Mouse (Mus musculus) right cerebral cortex, adult 18-20 months (tissue): Measurements from ENCODE around the gene Dscam.

ENCODE experiments used
- DNase-seq: peaks from one replicate; pipeline ENCODE4 v3.0.0; 2022; ENCODE audit warnings: mixed read lengths

The Dscam gene

GRCm38 (mm10) chr16:96634791-96635143 is 535.8 kb downstream of the Dscam start:
- DNase-seq = no peak

GRCm38 (mm10) chr16:96634097-96634790 is 536.3 kb downstream of the Dscam start:
- peak; percentile 80 for DNase-seq

- DNase-seq = peak; percentile 58
Measured at GRCm38 (mm10) chr16:96630241-96630640, 540.3 kb downstream of the Dscam start.

- no peak for DNase-seq
Measured at GRCm38 (mm10) chr16:96629623-96630022, 540.9 kb downstream of the Dscam start.

- no peak for DNase-seq
Measured at GRCm38 (mm10) chr16:96625468-96625867, 545.1 kb downstream of the Dscam start.

GRCm38 (mm10) chr16:96624570-96625411 is 545.8 kb downstream of the Dscam start:
- no peak for DNase-seq

- DNase-seq = no peak
Measured at GRCm38 (mm10) chr16:96620861-96621260, 549.7 kb downstream of the Dscam start.

- DNase-seq = peak; percentile 80
Measured at GRCm38 (mm10) chr16:96620402-96620801, 550.1 kb downstream of the Dscam start.

- no peak for DNase-seq
Measured at GRCm38 (mm10) chr16:96617772-96618171, 552.8 kb downstream of the Dscam start.

- no peak for DNase-seq
Measured at GRCm38 (mm10) chr16:96613275-96613674, 557.3 kb downstream of the Dscam start.

GRCm38 (mm10) chr16:96610806-96611205 is 559.7 kb downstream of the Dscam start:
- peak; percentile 61 for DNase-seq

- DNase-seq = peak; percentile 7
Measured at GRCm38 (mm10) chr16:96602206-96602605, 568.3 kb downstream of the Dscam start.

- DNase-seq = no peak
Measured at GRCm38 (mm10) chr16:96600791-96601190, 569.8 kb downstream of the Dscam start.

GRCm38 (mm10) chr16:96599401-96600060 is 571.0 kb downstream of the Dscam start:
- DNase-seq = no peak

GRCm38 (mm10) chr16:96575841-96576240 is 594.7 kb downstream of the Dscam start:
- DNase-seq = peak; percentile 59

GRCm38 (mm10) chr16:96567428-96567827 is 603.1 kb downstream of the Dscam start:
- DNase-seq = no peak

- DNase-seq = no peak
Measured at GRCm38 (mm10) chr16:96563350-96564257, 606.9 kb downstream of the Dscam start.

GRCm38 (mm10) chr16:96559796-96560195 is 610.8 kb downstream of the Dscam start:
- DNase-seq = no peak

GRCm38 (mm10) chr16:96558341-96558740 is 612.2 kb downstream of the Dscam start:
- DNase-seq = no peak

GRCm38 (mm10) chr16:96556621-96557020 is 613.9 kb downstream of the Dscam start:
- no peak for DNase-seq

GRCm38 (mm10) chr16:96555412-96555811 is 615.1 kb downstream of the Dscam start:
- DNase-seq = peak; percentile 64

GRCm38 (mm10) chr16:96552680-96553079 is 617.9 kb downstream of the Dscam start:
- DNase-seq = no peak

- DNase-seq = no peak
Measured at GRCm38 (mm10) chr16:96541056-96541455, 629.5 kb downstream of the Dscam start.
